Mouse (Mus musculus): Measurements from ENCODE around the gene Ctns. TPM values are rescaled to one million over a fixed set of nuclear protein-coding genes. Genes with fewer than 3 reads are reported as not detected.

The Ctns gene
- polyA plus RNA-seq, 1 experiment, result 21.1 TPM

DNA sequence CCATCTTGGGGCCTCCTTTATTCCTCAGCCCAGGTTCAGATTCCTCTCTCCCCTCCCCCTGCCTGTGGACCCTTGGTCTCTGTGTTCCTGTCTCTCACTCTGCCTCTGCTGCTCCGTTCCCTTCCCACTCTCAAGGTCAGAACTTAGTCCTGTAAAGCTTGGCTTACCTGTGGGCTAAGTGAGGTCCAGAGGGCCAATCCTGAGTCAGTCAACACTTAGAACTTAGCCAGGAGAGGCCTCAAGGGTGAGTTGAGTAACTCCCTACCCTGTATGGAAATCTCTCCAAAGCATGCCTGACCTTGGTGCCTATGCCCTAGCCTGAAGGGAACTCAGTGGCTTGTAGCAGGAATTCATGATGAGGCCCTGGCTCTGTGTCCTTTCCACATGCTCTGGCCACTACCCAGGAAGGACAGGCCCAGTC is 54.6 kb downstream of the Ctns start:
- no peak for DNase-seq (ENCODE audit: low read depth)

DNA sequence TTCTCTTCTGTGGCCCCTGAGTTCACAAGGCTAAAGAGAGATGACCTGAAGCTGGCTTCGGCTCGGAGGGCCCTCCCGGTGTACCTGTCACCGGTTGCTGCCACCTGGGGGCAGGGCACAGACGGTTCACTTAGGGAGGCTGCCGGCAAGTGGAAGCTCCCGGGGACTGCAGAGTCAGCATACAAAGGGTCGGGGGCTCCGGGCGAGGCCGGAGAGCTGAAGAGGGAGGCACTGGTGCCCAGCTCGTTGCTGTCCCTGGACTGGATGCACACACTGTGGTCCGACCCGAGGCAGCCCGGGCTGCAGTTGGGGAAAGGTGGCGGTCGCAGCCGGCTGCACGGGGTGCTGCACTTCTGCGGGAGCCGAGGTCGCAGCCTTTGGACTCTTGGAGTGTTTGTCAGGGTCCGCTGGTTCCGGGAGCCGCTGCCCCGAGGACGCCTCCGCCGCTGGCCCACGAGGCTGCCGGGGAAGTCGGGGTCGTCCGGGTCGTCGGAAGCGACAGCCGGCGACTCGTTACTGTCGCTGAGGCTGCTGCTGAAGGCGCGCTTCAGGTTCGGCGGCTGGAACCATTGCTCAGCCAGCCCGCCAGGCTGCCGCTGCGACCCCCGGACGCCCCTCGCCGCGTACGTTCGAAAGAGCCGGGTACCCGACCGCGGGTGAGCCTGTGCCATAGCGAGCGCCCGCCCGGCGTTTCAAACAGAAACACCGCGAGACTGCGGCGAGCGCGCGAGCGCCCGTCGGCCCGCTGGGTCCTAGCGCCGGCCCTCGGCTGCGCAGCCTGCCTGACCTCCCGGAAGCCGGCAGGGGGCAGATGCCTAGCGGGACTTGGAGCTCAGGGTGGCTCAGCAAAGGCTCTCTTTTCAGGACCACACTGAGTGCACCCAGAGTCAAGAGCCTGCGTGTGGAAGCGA is 61.0 kb downstream of the Ctns start, which contains the start of gene Haspin:
TSS of gene Haspin (minus strand) at position 704 of the 911 bp plus-strand sequence.
- DNase-seq (ENCODE audit: low read depth), result no peak

GRCm38 (mm10) chr11:73137116-73137515 is 61.7 kb downstream of the Ctns start:
- no peak for DNase-seq (ENCODE audit: low read depth)

GRCm38 (mm10) chr11:73136587-73136986 is 62.3 kb downstream of the Ctns start:
- DNase-seq (ENCODE audit: low read depth), result no peak

- DNase-seq (ENCODE audit: low read depth), result no peak
Measured at GRCm38 (mm10) chr11:73134222-73134621, 64.6 kb downstream of the Ctns start.

Other genes starting within 250 kb of the Ctns start
- gene Atp2a3, start 237.9 kb downstream of the Ctns start, polyA plus RNA-seq (2012; rRNA removed), result 22.5 and 46.2 TPM in 2 replicates
- gene P2rx1, start 199.9 kb downstream of the Ctns start, polyA plus RNA-seq (2012; rRNA removed), result 18.8 and 30.3 TPM in 2 replicates
- gene Camkk1, start 180.0 kb downstream of the Ctns start, polyA plus RNA-seq (2012; rRNA removed), result 6.5 and 6.8 TPM in 2 replicates
- gene Ncbp3, start 151.3 kb downstream of the Ctns start, polyA plus RNA-seq (2012; rRNA removed), result 2.4 and 2.9 TPM in 2 replicates
- gene Itgae, start 108.5 kb downstream of the Ctns start, polyA plus RNA-seq (2012; rRNA removed), result 4.4 and 5.6 TPM in 2 replicates
- gene Haspin, start 60.7 kb downstream of the Ctns start, polyA plus RNA-seq (2012; rRNA removed), result 0.66 and 1.3 TPM in 2 replicates
- gene P2rx5, start 38.6 kb downstream of the Ctns start, polyA plus RNA-seq (2012; rRNA removed), result 1.8 TPM in 2 replicates
- gene Emc6, start 22.0 kb downstream of the Ctns start, polyA plus RNA-seq (2012; rRNA removed), result 45.7 and 63.7 TPM in 2 replicates
- gene Tax1bp3, start 22.0 kb downstream of the Ctns start, polyA plus RNA-seq (2012; rRNA removed), result 75.6 and 105 TPM in 2 replicates
- 11.5 and 11.8 TPM in 2 replicates for gene Shpk, start 418 bp upstream of the Ctns start, polyA plus RNA-seq (2012; rRNA removed)
- gene Trpv1, start 35.2 kb upstream of the Ctns start, polyA plus RNA-seq (2012; rRNA removed), result 3.6 and 4.5 TPM in 2 replicates
- 0.18 and 0.25 TPM in 2 replicates for gene Trpv3, start 68.3 kb upstream of the Ctns start, polyA plus RNA-seq (2012; rRNA removed)
- 8.6 and 12.7 TPM in 2 replicates for gene Aspa, start 130.6 kb upstream of the Ctns start, polyA plus RNA-seq (2012; rRNA removed)
- gene Gm49340, start 130.7 kb upstream of the Ctns start, polyA plus RNA-seq (2012; rRNA removed), result 0.04 TPM in 1 of 2 replicates, not detected in the other
- 0.19 and 0.22 TPM in 2 replicates for gene Spata22, start 130.7 kb upstream of the Ctns start, polyA plus RNA-seq (2012; rRNA removed)
- 0.23 and 0.34 TPM in 2 replicates for gene Olfr20, start 151.7 kb upstream of the Ctns start, polyA plus RNA-seq (2012; rRNA removed)
- not detected in 2 replicates for gene Olfr376, start 172.2 kb upstream of the Ctns start, polyA plus RNA-seq (2012; rRNA removed)
- gene Olfr1, start 200.6 kb upstream of the Ctns start, polyA plus RNA-seq (2012; rRNA removed), result not detected in 2 replicates
- not detected in 2 replicates for gene Olfr378, start 229.4 kb upstream of the Ctns start, polyA plus RNA-seq (2012; rRNA removed)

Measured in gonadal fat pad, adult 2 months (tissue).